In the genomic region with DNA sequence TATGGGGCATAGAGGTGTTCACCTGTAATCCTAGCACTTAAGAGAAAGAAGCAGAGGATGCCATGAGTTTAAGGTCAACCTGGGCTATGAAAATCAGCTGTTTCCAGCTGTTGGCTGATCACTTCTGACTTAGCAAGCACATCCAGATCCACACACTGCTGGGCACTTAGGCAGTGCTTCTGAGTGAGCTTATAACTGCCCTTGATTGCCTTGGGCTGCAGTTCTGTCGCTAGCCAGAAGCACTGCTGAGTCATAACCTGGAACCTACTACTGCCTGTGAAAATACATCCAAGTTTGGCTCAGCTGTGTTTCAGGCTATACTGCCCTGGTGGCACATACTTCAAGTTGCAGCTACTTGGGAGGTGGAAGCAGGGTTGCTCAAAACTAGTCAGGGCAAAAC, we compare ENCODE assay signal across 9 mouse cellular contexts. TPM values are rescaled to one million over a fixed set of nuclear protein-coding genes. Genes with fewer than 3 reads are reported as not detected.
A peak's percentile ranks its signal among the peaks of the same experiment; 100 is the strongest.
DNase-seq lines count a peak whose midpoint lies in the region; ATAC-seq lines count a peak whose summit lies in the region.
"Had no signal": no experiment of that assay in that cellular context is flagged by ENCODE, and none has a peak within 500 bp of the region (broad histone marks: within the 10 kb centered on the region; RNA-seq: fewer than 3 reads in every experiment).

No protein-coding gene starts in this region.

- no peak overlapping the region for H3K4me3 ChIP-seq in forebrain, embryonic 15.5 days
- H3K4me3 ChIP-seq in forebrain, embryonic 12.5 days (replicated peaks), result no peak overlapping the region
- no peak overlapping the region for H3K4me3 ChIP-seq in limb, embryonic 11.5 days (ENCODE audit: low read depth, low read length)
- no peak overlapping the region for H3K4me3 ChIP-seq in limb, embryonic 10.5 days
- H3K4me3 ChIP-seq in limb, embryonic 13.5 days, result no peak overlapping the region

- no peak overlapping the region for H3K4me2 ChIP-seq in forebrain, embryonic 15.5 days (replicated peaks)
- H3K4me2 ChIP-seq in forebrain, embryonic 12.5 days, result no peak overlapping the region
- H3K4me2 ChIP-seq in limb, embryonic 11.5 days (ENCODE audit: low read depth, severe bottlenecking), result no peak overlapping the region
- no peak overlapping the region for H3K4me2 ChIP-seq in limb, embryonic 13.5 days (replicated peaks)
- H3K4me2 ChIP-seq: lung, embryonic 14.5 days had no signal

- peak; percentile 53; the same call in 1 of the 2 replicates for ATAC-seq in forebrain, embryonic 15.5 days (replicated peaks)
- no peak for ATAC-seq in forebrain, embryonic 12.5 days (ENCODE audit: low FRiP score)
- ATAC-seq in limb, embryonic 11.5 days (ENCODE audit: insufficient number of reproducible peaks, low FRiP score, low TSS enrichment, low read depth), result 0 out of 2 replicates have a peak, but pooled peaks have one; percentile 13
- 0 out of 2 replicates have a peak, but pooled peaks have one; percentile 20 for ATAC-seq in limb, embryonic 13.5 days (ENCODE audit: low FRiP score, low read depth)
- no peak for ATAC-seq in erythroblast, adult 5-6 weeks (replicated peaks; ENCODE audit: low FRiP score, poor library complexity, severe bottlenecking)

- 0 out of 2 replicates have a peak, but pooled peaks cover 3% of the 10 kb centered on the region for H3K9me3 ChIP-seq in forebrain, embryonic 15.5 days
- H3K9me3 ChIP-seq in forebrain, embryonic 12.5 days, result peaks cover 4% of the 10 kb centered on the region; the same call in 1 of the 2 replicates
- no peaks in the 10 kb centered on the region for H3K9me3 ChIP-seq in limb, embryonic 11.5 days (ENCODE audit: control insufficient read depth, low read length)
- H3K9me3 ChIP-seq in limb, embryonic 10.5 days (replicated peaks), result no peaks in the 10 kb centered on the region
- no peaks in the 10 kb centered on the region for H3K9me3 ChIP-seq in limb, embryonic 13.5 days

- no peak overlapping the region for H3K9ac ChIP-seq in forebrain, embryonic 15.5 days (replicated peaks)
- H3K9ac ChIP-seq in forebrain, embryonic 12.5 days, result no peak overlapping the region
- no peak overlapping the region for H3K9ac ChIP-seq in limb, embryonic 11.5 days (ENCODE audit: low read length)
- no peak overlapping the region for H3K9ac ChIP-seq in limb, embryonic 13.5 days
- H3K9ac ChIP-seq: lung, embryonic 14.5 days had no signal

- 57% methylated on average over 1 of the region's 1 CpGs for WGBS in forebrain, embryonic 15.5 days
- 66% methylated on average over 1 of the region's 1 CpGs for WGBS in forebrain, embryonic 12.5 days
- 68% methylated on average over 1 of the region's 1 CpGs for WGBS in limb, embryonic 11.5 days
- 52% methylated on average over 1 of the region's 1 CpGs for WGBS in limb, embryonic 10.5 days
- WGBS in limb, embryonic 13.5 days, result 46% methylated on average over 1 of the region's 1 CpGs

- no peaks in the 10 kb centered on the region for H3K27me3 ChIP-seq in forebrain, embryonic 15.5 days
- H3K27me3 ChIP-seq in forebrain, embryonic 12.5 days, result no peaks in the 10 kb centered on the region
- H3K27me3 ChIP-seq in limb, embryonic 11.5 days (ENCODE audit: control insufficient read depth, insufficient read depth, low read length), result no peaks in the 10 kb centered on the region
- no peaks in the 10 kb centered on the region for H3K27me3 ChIP-seq in limb, embryonic 10.5 days (ENCODE audit: low read depth, poor library complexity, severe bottlenecking)
- no peaks in the 10 kb centered on the region for H3K27me3 ChIP-seq in limb, embryonic 13.5 days

- peaks cover 19% of the 10 kb centered on the region for H3K4me1 ChIP-seq in forebrain, embryonic 15.5 days
- H3K4me1 ChIP-seq in forebrain, embryonic 12.5 days, result no peaks in the 10 kb centered on the region
- H3K4me1 ChIP-seq in limb, embryonic 11.5 days (ENCODE audit: control insufficient read depth, insufficient read depth, low read length), result no peaks in the 10 kb centered on the region
- H3K4me1 ChIP-seq in limb, embryonic 10.5 days, result no peaks in the 10 kb centered on the region
- H3K4me1 ChIP-seq in limb, embryonic 13.5 days, result peaks cover 14% of the 10 kb centered on the region; the same call in 1 of the 2 replicates

- DNase-seq in limb, embryonic 11.5 days (ENCODE audit: low spot score), result no peak
- DNase-seq in limb, embryonic 10.5 days (ENCODE audit: low spot score), result no peak
- DNase-seq in ZHBTc4 (ENCODE audit: low read depth, low spot score), result peak; percentile 49
- no peak for DNase-seq in layer of hippocampus, postnatal 25 days (ENCODE audit: extremely low spot score in 1 of 2, low spot score in 1 of 2)
- DNase-seq: lung, embryonic 14.5 days had no signal

- peaks cover 88% of the 10 kb centered on the region for H3K36me3 ChIP-seq in forebrain, embryonic 15.5 days
- peaks cover 95% of the 10 kb centered on the region for H3K36me3 ChIP-seq in forebrain, embryonic 12.5 days (replicated peaks)
- H3K36me3 ChIP-seq in limb, embryonic 11.5 days (ENCODE audit: control insufficient read depth, insufficient read depth, low read length), result peaks cover 26% of the 10 kb centered on the region
- peaks cover 94% of the 10 kb centered on the region for H3K36me3 ChIP-seq in limb, embryonic 10.5 days
- H3K36me3 ChIP-seq in limb, embryonic 13.5 days, result peaks cover 99% of the 10 kb centered on the region

- no peak overlapping the region; the same call in 1 of the 2 replicates for H3K27ac ChIP-seq in forebrain, embryonic 15.5 days (replicated peaks)
- H3K27ac ChIP-seq in forebrain, embryonic 12.5 days, result no peak overlapping the region
- H3K27ac ChIP-seq in limb, embryonic 11.5 days (replicated peaks; ENCODE audit: low read depth, low read length), result no peak overlapping the region
- no peak overlapping the region for H3K27ac ChIP-seq in limb, embryonic 10.5 days
- H3K27ac ChIP-seq in limb, embryonic 13.5 days, result no peak overlapping the region

RNA-seq across cellular contexts. Expression of a gene that starts 13.8 kb away (rescaled TPM):
- polyA plus RNA-seq in forebrain, embryonic 15.5 days (2015; fragmentation: Nextera tagmentation; extraction: Ambion mirVana), result 2.7 and 3.4 TPM in 2 replicates
- polyA plus RNA-seq in forebrain, embryonic 12.5 days (2016; fragmentation: Nextera tagmentation; extraction: Ambion mirVana), result 3.9 and 4.4 TPM in 2 replicates
- polyA plus RNA-seq in limb, embryonic 11.5 days (2014; fragmentation: Nextera tagmentation; extraction: Ambion mirVana), result 2.2 TPM in 2 replicates
- polyA plus RNA-seq in limb, embryonic 10.5 days (2016; fragmentation: Nextera tagmentation; extraction: Ambion mirVana), result 1.5 and 1.8 TPM in 2 replicates
- polyA plus RNA-seq in limb, embryonic 13.5 days (2015; fragmentation: Nextera tagmentation; extraction: Ambion mirVana), result 2.3 TPM in 2 replicates
- not detected in 2 replicates for total RNA-seq in erythroblast, adult 5-6 weeks (2015; ENCODE audit: low replicate concordance)
- not detected in 2 replicates for total RNA-seq in erythroblast, adult 5-6 weeks (2017; ENCODE audit: low replicate concordance)
- 1 to 10 TPM; 4.0 to 4.5 TPM for total RNA-seq in layer of hippocampus, postnatal 25 days (2021)

RNA-seq across cellular contexts. Expression of a gene that starts 14.3 kb away (rescaled TPM):
- 82.9 and 92.4 TPM in 2 replicates for polyA plus RNA-seq in forebrain, embryonic 15.5 days (2015; fragmentation: Nextera tagmentation; extraction: Ambion mirVana)
- 127 and 130 TPM in 2 replicates for polyA plus RNA-seq in forebrain, embryonic 12.5 days (2016; fragmentation: Nextera tagmentation; extraction: Ambion mirVana)
- polyA plus RNA-seq in limb, embryonic 11.5 days (2014; fragmentation: Nextera tagmentation; extraction: Ambion mirVana), result 136 and 147 TPM in 2 replicates
- 124 and 141 TPM in 2 replicates for polyA plus RNA-seq in limb, embryonic 10.5 days (2016; fragmentation: Nextera tagmentation; extraction: Ambion mirVana)
- 125 and 134 TPM in 2 replicates for polyA plus RNA-seq in limb, embryonic 13.5 days (2015; fragmentation: Nextera tagmentation; extraction: Ambion mirVana)
- 5.2 and 9.0 TPM in 2 replicates for total RNA-seq in erythroblast, adult 5-6 weeks (2015; ENCODE audit: low replicate concordance)
- 7.2 and 7.4 TPM in 2 replicates for total RNA-seq in erythroblast, adult 5-6 weeks (2017; ENCODE audit: low replicate concordance)
- total RNA-seq in layer of hippocampus, postnatal 25 days (2021), result 10 to 100 TPM; 24.1 to 27.5 TPM

Comparison
In these comparisons a context has a peak if more than half of its experiments do, and no peak if none do; other contexts are left out.
1. ATAC-seq: peak in forebrain, embryonic 15.5 days (single experiment), limb, embryonic 11.5 days (single experiment) and limb, embryonic 13.5 days (single experiment); none in forebrain, embryonic 12.5 days (single experiment) and erythroblast, adult 5-6 weeks (single experiment).